Mouse (Mus musculus) E14TG2a.4 (cell line): ENCODE measurements around the gene Crybg3.
"Not testable (repeated sequence)": the region's sequence is repeated elsewhere in the genome, so short reads cannot be mapped to it uniquely, and the experiment has no call there.

ENCODE experiments used
- CTCF ChIP-seq: conservative IDR thresholded peaks from 2 replicates; pipeline ENCODE4 v1.5.1; 2014; ENCODE audit warnings: low read length
- NANOG ChIP-seq: IDR thresholded peaks from 2 replicates; pipeline ENCODE4 v1.6.1; 2014; ENCODE audit warnings: borderline replicate concordance, low read length, mixed read lengths

- not testable (repeated sequence) for TF ChIP-seq CTCF, NANOG
These were observed 141.4 kb downstream of the Crybg3 start for GRCm38 (mm10) chr16:59459259-59459861.
